Mouse (Mus musculus) liver, postnatal 0 days (tissue): ENCODE measurements at regions not wholly inside any gene's neighbourhood (a gene's known extent, or its start where the extent isn't known, plus 50 kb on each side); places are given as distances from the start of the nearest gene placed in this dataset.

ENCODE experiments used
- ATAC-seq: fragments of 200-750 bp; cut with Nextera tagmentation; 2 replicates; pipeline ENCODE4 v1.8.0; 2017; ENCODE audit warnings: mild to moderate bottlenecking, moderate library complexity
- DNase-seq: peaks from one replicate; pipeline ENCODE4 v3.0.0-alpha.2; 2016
- H3K27ac ChIP-seq: fragments of 300-500 bp; sonication (generic); 2 replicates; pipeline ENCODE4 v1.5.1; 2014; ENCODE audit warnings: antibody characterized with exemption, moderate library complexity, mild to moderate bottlenecking, low read depth
- H3K27me3 ChIP-seq: fragments of 300-500 bp; sonication (generic); 2 replicates; pipeline ENCODE4 v1.6.1; 2014; ENCODE audit warnings: low read length, control low read depth, mixed read lengths; ENCODE audit not compliant: insufficient read depth
- H3K36me3 ChIP-seq: fragments of 300-500 bp; sonication (generic); replicated peaks from 2 replicates; pipeline ENCODE4 v1.6.1; 2014; ENCODE audit warnings: mild to moderate bottlenecking, control low read depth, low read length, moderate library complexity, mixed read lengths; ENCODE audit not compliant: insufficient read depth
- H3K4me1 ChIP-seq: fragments of 300-500 bp; sonication (generic); 2 replicates; pipeline ENCODE4 v1.6.1; 2014; ENCODE audit warnings: antibody characterized with exemption, mild to moderate bottlenecking, control low read depth; ENCODE audit not compliant: insufficient read depth
- H3K4me2 ChIP-seq: fragments of 300-500 bp; sonication (generic); 2 replicates; pipeline ENCODE4 v1.6.1; 2014; ENCODE audit warnings: low read depth, mild to moderate bottlenecking, low read length, moderate library complexity, mixed read lengths
- H3K4me3 ChIP-seq: fragments of 300-500 bp; sonication (generic); 2 replicates; pipeline ENCODE4 v1.5.1; 2014; ENCODE audit warnings: low read depth, low read length
- H3K9ac ChIP-seq: fragments of 300-500 bp; sonication (generic); replicated peaks from 2 replicates; pipeline ENCODE4 v1.6.1; 2014; ENCODE audit warnings: mild to moderate bottlenecking, moderate library complexity
- H3K9me3 ChIP-seq: fragments of 300-500 bp; sonication (generic); 2 replicates; pipeline ENCODE4 v1.6.1; 2016; ENCODE audit warnings: mild to moderate bottlenecking, control low read depth, low read length, mixed read lengths
- CTCF ChIP-seq: sonication (generic); IDR thresholded peaks from 2 replicates; pipeline ENCODE4 v1.5.1; 2016; ENCODE audit warnings: antibody characterized with exemption, low read depth
- EP300 ChIP-seq: IDR thresholded peaks from 2 replicates; pipeline ENCODE4 v1.6.1; 2016; ENCODE audit warnings: antibody characterized with exemption, low read depth, mild to moderate bottlenecking
- WGBS: fragments of 180-500 bp; shearing (Covaris S2); extraction: QIAGEN DNeasy Blood & Tissue Kit; methylation state at CpG from one replicate; pipeline ENCODE4 v1.1.7; 2014; ENCODE audit not compliant: insufficient replicate concordance; 5-methylcytosine and 5-hydroxymethylcytosine counted together

- H3K9me3 ChIP-seq: no peaks in the 10 kb centered on the region
- no peaks in the 10 kb centered on the region for H3K27me3 ChIP-seq
- no peaks in the 10 kb centered on the region for H3K36me3 ChIP-seq
- H3K4me3 ChIP-seq: no peak overlapping the region
- 81% methylated on average over 4 of the region's 4 CpGs for WGBS
- H3K9ac ChIP-seq: no peak overlapping the region
- H3K4me1 ChIP-seq: no peaks in the 10 kb centered on the region
- TF ChIP-seq EP300 (no peak), CTCF (no peak)
- H3K27ac ChIP-seq: no peak overlapping the region
- DNase-seq: no peak
- no peak overlapping the region for H3K4me2 ChIP-seq
- no peak for ATAC-seq
Observed at GRCm38 (mm10) chr13:119275500-119275899, 152.9 kb upstream of the Paip1 start.

- Histone ChIP-seq H3K9me3 (no peaks in the 10 kb centered on the region), H3K27ac (no peak overlapping the region), H3K4me2 (no peak overlapping the region), H3K9ac (no peak overlapping the region), H3K36me3 (no peaks in the 10 kb centered on the region), H3K4me3 (no peak overlapping the region), H3K4me1 (no peaks in the 10 kb centered on the region), H3K27me3 (no peaks in the 10 kb centered on the region)
- no peak for TF ChIP-seq EP300
- no peak for TF ChIP-seq CTCF
- 68% methylated on average over 13 of the region's 13 CpGs for WGBS
- DNase-seq (no peak), ATAC-seq (no peak)
Observed at GRCm38 (mm10) chr13:119277308-119277948, 151.0 kb upstream of the Paip1 start.

GRCm38 (mm10) chr13:119279449-119279848, 149.0 kb upstream of the Paip1 start:
- no peaks in the 10 kb centered on the region for H3K4me1 ChIP-seq
- H3K27me3 ChIP-seq: no peaks in the 10 kb centered on the region
- H3K9me3 ChIP-seq: no peaks in the 10 kb centered on the region
- H3K9ac ChIP-seq: no peak overlapping the region
- no peak overlapping the region for H3K4me2 ChIP-seq
- H3K4me3 ChIP-seq: no peak overlapping the region
- TF ChIP-seq CTCF: no peak
- TF ChIP-seq EP300: no peak
- ATAC-seq: no peak
- no peak for DNase-seq
- no peak overlapping the region for H3K27ac ChIP-seq
- WGBS: 85% methylated on average over 8 of the region's 8 CpGs
- no peaks in the 10 kb centered on the region for H3K36me3 ChIP-seq

GRCm38 (mm10) chr13:119280622-119281021, 147.8 kb upstream of the Paip1 start:
- H3K36me3 ChIP-seq: no peaks in the 10 kb centered on the region
- no peak overlapping the region for H3K4me2 ChIP-seq
- ATAC-seq (no peak), DNase-seq (no peak)
- no peaks in the 10 kb centered on the region for H3K4me1 ChIP-seq
- WGBS: 68% methylated on average over 5 of the region's 5 CpGs
- TF ChIP-seq CTCF (no peak), EP300 (no peak)
- no peak overlapping the region for H3K27ac ChIP-seq
- no peak overlapping the region for H3K4me3 ChIP-seq
- H3K9me3 ChIP-seq: no peaks in the 10 kb centered on the region
- no peak overlapping the region for H3K9ac ChIP-seq
- H3K27me3 ChIP-seq: no peaks in the 10 kb centered on the region

- WGBS: 48% methylated on average over 6 of the region's 6 CpGs
- Histone ChIP-seq H3K4me2 (no peak overlapping the region), H3K36me3 (no peaks in the 10 kb centered on the region), H3K9ac (no peak overlapping the region), H3K27ac (no peak overlapping the region), H3K4me1 (no peaks in the 10 kb centered on the region), H3K27me3 (no peaks in the 10 kb centered on the region), H3K9me3 (no peaks in the 10 kb centered on the region), H3K4me3 (no peak overlapping the region)
- ATAC-seq (peak; percentile 47; the same call in 1 of the 2 replicates), DNase-seq (peak; percentile 68)
- TF ChIP-seq CTCF (peak; percentile 79), EP300 (no peak)
Observed at GRCm38 (mm10) chr13:119283448-119283847, 145.0 kb upstream of the Paip1 start.

- H3K9ac ChIP-seq: no peak overlapping the region
- no peak overlapping the region for H3K4me2 ChIP-seq
- H3K27me3 ChIP-seq: no peaks in the 10 kb centered on the region
- no peak for ATAC-seq
- TF ChIP-seq CTCF (no peak), EP300 (no peak)
- H3K9me3 ChIP-seq: no peaks in the 10 kb centered on the region
- H3K36me3 ChIP-seq: no peaks in the 10 kb centered on the region
- H3K4me3 ChIP-seq: no peak overlapping the region
- H3K27ac ChIP-seq: no peak overlapping the region
- H3K4me1 ChIP-seq: no peaks in the 10 kb centered on the region
- no peak for DNase-seq
- 54% methylated on average over 1 of the region's 1 CpGs for WGBS
Observed at GRCm38 (mm10) chr13:119309238-119309637, 119.2 kb upstream of the Paip1 start.
